Mouse (Mus musculus): ENCODE measurements around the gene Mrtfa. TPM values are rescaled to one million over a fixed set of nuclear protein-coding genes. Genes with fewer than 3 reads are reported as not detected.
"Not testable (repeated sequence)": the region's sequence is repeated elsewhere in the genome, so short reads cannot be mapped to it uniquely, and the experiment has no call there.

Mrtfa gene
- 10 to 100 TPM; 54.1 to 55.7 TPM for total RNA-seq (2021)
- long read RNA-seq, experiment 1, full-length matches to known transcripts: 11 of 33 reads
- long read RNA-seq, experiment 1, partial matches to known transcripts: 14 of 33 reads
- long read RNA-seq, experiment 1, other reads (novel, unspliced or antisense): 8 of 33 reads
- long read RNA-seq, experiment 2, full-length matches to known transcripts: 11 of 43 reads
- long read RNA-seq, experiment 2, partial matches to known transcripts: 14 of 43 reads
- long read RNA-seq, experiment 2, other reads (novel, unspliced or antisense): 18 of 43 reads

DNA sequence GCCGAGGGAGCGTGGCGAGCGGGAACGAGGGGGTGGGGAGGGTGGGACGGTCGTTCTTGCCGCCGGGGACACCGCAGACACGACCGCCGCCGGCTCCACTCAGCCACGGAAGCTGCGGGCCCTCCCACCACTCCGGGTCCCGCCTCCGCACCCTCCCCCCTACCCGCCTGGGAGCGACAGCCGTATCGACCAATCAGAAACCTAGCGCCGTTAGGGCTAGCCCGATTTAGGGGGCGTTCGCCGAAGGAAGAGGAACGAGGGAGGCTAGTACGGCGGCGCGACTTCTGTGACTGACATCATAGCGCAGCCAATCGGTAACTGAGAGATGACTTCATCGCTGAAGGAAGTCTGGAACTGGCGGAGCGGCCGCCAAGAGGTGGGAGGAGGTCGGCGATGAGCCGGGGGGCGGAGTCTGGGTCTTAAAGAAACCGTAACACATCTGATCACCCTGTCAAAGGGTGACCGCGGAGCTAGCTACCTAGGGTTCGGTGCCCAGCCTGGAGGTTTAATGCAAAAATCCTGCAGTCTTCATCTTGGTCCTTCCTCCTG is at the start of gene Mrtfa:
TSS of gene Mrtfa (minus strand) at position 128 of the 549 bp plus-strand sequence.
- peak; percentile 98 for DNase-seq (ENCODE audit: low spot score in 2 of 2)

DNA sequence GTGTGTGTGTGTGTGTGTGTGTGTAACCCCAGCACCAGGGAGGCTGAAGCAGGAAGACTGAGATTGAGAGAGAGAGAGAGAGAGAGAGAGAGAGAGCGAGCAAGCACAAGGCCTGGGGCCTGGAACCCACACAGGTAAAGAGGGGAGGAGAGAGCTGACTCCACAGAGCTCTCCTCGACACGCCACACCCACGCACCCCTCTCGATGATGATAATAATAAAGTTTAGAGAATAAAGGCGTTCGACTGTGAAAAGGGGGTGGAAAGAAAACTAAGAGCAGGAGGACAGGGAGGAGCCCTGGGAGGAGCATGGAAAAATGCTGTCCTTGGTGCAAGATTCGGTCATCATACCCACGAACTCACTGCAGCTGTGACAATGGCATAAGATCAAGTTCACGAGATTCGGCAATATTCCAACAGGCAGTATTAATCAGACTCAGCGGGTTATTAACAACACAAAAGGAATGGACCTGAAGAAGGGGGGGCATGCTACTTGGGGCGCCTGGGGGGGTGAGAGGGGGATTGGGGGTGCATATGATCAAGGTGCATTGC is 49.3 kb upstream of the Mrtfa start:
- DNase-seq (ENCODE audit: low spot score in 2 of 2): no peak

DNA sequence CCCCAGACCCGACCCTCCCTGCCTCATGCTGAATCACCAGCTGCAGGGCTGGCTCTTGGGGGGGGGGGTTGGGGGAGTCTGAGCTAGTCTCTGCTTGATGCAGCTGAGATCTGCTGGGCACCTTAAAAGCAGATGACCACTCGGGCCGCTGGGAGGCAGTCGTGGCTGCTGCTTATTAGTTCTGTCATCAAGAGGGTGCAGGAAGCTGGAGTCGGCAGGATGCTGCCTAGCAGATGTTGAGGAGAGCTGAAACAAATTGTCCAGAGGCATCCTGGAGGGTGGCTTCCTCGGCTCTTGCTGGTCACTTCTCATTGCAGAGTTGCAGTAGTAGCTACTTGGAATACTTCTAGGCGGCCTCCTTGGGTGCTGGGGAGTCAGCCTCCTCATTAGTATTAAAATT is 48.7 kb upstream of the Mrtfa start:
- DNase-seq (ENCODE audit: low spot score in 2 of 2): peak in 1 of 2 experiments; percentile 56

DNA sequence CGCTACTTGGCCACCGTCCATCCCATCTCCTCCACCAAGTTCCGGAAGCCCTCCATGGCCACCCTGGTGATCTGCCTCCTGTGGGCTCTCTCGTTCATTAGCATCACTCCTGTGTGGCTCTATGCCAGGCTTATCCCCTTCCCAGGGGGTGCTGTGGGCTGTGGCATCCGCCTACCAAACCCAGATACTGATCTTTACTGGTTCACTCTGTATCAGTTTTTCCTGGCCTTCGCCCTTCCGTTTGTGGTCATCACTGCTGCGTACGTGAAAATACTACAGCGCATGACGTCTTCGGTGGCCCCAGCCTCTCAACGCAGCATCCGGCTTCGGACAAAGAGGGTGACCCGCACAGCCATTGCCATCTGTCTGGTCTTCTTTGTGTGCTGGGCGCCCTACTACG is 46.9 kb upstream of the Mrtfa start:
- DNase-seq (ENCODE audit: low spot score in 2 of 2): no peak

DNA sequence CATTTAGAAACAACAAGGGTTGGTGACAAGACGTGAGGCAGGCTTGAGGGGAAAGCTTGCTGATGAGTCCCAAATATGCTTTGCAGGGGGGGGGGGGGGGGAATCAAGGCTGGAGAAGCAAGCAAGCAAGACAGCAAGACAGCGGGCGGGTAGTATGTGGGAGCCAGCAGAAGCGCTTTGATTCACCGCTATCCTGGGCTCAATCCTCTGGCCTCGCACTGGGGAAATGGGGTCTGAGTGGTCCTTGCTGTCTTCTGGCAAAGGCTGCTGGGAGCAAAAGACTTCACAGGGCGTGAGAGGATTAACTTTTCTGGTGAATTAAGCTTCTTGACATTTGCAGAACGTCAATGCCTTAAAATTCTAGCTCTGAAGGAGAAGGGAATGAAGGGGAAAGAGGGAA is 45.5 kb upstream of the Mrtfa start:
- no peak for DNase-seq (ENCODE audit: low spot score in 2 of 2)

DNA sequence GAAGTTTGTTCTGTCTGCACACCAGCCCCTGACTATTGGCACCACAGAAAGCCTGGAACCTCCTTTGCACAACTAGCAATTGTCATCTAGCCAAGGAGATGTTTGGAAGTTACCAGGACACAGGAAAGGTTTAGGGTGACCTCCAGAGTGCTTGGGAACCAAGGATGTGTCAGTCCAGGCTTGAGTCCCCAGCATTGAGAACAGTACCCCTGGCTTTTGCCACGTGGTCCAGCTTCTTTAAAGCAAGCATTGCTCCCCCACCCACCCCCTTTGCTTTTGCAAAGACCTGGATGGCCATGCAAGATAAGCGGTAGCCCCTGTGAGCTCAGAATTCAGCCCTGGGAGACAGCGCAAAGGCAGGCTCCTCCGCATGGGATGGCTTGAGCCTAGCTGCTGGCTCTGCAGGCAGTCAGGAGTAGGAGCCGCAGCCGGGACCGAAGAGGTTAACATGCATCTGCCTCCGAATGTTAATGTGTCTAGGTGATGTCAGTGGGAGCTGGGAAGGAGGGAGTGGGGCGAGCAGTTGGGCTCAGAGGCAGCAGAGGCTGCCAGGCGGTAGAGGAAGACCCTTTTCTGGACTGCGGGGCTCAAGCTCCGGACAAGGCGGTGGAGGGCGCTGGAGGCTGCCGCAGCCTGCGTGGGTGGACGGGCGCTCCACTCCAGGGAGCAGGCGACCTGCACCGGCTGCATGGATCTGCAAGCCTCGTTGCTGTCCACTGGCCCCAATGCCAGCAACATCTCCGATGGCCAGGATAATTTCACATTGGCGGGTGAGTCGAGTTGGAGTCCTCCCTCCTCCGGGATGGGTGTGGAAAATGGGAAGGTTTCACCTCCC is 44.7 kb upstream of the Mrtfa start, which contains the start of gene Mchr1:
TSS of gene Mchr1 (plus strand) at position 414 of the 835 bp plus-strand sequence.
- peak; percentile 43 to 58 for DNase-seq (ENCODE audit: low spot score in 2 of 2)

DNA sequence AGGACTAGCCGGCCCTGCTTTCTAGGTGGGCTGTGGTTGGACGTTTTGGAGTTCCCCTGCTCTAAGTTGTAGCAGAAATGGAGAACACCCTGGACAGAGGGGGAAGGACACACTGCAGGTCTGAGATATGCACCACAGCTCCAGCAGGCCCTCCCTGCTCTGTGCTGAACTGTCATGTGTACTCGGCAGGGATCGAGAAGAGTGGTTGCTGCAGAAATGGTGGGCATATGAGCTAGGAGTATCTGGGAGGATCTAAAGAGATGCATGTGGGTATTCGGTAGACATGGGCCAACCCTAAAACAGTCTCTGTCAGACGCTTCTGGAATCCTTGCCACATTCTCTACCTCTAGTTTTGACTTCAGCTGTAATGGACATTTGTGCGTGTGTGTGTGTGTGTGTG is 40.8 kb upstream of the Mrtfa start:
- DNase-seq (ENCODE audit: low spot score in 2 of 2): no peak

DNA sequence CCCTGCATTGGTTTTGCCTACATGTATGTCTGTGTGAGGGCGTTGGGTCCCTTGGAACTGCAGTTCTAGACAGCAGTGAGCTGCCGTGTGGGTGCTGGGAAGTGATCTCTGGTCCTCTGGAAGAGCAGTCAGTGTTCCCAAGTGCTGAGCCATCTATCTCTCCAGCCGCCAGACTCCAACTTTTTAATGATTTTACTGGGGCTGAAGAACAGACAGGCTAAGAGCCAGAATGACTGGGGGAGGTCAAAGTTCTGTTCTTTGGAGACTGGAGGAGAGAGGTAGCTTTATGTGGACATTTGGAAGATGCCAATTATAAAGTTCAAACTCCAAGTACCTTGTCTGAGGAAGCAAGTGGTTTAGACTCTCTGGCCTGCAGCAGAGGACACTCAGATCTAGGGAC is 39.2 kb upstream of the Mrtfa start:
- DNase-seq (ENCODE audit: low spot score in 2 of 2): no peak

DNA sequence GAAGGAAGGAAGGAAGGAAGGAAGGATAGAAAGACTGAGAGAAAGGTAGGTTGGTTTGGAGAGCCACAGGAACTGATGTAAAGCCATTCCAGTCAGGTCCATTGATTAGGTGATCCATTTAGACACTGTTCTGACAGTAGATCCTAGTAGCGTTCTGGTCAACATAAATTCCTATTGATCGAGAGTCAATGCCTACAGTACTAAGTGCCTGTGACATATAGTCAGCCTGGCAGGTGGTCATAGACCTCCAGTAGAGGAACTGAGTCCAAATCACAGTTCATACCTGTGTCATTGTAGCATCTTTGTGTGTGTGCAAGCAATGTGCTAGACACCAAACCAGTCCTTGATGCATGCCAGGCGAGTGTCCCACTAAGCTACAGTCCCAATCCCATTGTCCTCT is 37.7 kb upstream of the Mrtfa start:
- DNase-seq (ENCODE audit: low spot score in 2 of 2): no peak

DNA sequence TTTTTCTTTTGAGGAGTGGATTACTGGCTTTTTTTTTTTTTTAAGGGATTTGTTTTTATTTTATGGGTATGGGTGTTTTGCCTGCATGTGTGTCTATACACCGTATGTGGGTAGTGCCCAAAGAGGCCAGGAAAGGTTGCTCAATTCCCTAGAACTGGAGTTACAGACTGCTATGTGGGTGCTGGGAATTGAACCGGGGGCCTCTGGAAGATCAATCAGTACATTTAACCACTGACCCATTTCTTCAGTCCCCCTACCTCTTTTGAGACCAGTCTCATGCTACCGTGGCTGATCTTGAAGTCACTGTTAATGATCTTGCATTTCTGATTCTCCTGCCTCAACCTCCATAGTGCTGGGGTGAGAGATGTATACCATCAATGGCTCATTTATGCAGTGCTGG is 36.7 kb upstream of the Mrtfa start:
- no peak for DNase-seq (ENCODE audit: low spot score in 2 of 2)

DNA sequence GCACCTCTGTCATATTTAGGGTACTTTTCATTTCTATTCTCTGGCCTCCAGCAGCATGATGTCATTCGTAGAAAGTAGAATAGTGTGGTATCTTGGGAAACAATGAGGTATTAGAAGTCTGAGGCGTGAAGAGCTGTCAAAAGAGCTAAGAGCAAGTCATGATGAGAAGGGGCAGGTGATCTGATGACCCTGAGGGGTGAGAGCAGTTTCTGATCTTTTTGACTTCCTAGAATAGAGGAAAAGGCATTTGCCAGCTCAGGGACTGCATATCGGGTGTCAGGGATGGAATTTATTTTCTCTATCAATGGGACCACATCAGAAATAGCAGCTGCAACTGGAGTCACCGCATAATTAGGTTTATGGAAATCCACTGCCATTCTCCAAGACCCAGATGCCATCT is 36.2 kb upstream of the Mrtfa start:
- no peak for DNase-seq (ENCODE audit: low spot score in 2 of 2)

DNA sequence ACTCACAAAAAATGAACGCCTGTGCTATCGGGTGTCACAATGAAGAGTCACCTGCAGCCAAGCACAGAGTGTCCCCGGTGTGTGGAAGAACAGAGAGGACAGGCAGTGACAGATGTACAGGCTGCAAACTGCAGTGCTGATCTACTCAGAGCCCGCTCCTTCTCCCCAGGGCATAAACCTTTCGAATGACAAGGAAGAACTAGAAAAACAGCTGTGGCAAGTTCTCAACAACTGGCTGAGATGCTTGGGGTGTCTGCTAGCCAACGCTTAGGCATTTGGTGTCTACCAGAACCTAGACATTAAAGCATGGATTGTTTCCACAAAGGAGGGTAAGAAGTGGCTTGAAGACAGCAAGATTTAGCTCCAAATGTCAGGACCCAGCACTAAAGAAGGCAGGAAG is 35.2 kb upstream of the Mrtfa start:
- no peak for DNase-seq (ENCODE audit: low spot score in 2 of 2)

DNA sequence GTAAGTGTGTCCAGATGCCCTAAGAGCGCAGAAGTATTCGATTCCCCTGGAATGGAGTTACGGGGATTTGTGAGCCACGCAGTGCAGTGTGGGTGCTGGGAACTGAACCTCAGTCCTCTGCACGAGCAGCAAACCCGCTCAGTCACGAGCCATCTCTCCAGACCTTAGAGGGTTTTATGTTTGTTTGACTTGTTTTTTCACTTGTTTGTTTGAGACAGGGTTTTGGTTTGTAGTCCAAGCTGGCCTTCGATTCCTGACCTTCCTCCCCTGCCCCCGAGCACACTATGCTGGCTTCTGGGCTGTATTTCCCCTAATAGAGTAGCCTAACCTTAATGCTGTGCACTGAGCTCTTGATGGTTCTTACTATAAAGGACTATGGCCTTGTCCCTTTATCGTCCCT is 34.5 kb upstream of the Mrtfa start:
- DNase-seq (ENCODE audit: low spot score in 2 of 2): no peak

DNA sequence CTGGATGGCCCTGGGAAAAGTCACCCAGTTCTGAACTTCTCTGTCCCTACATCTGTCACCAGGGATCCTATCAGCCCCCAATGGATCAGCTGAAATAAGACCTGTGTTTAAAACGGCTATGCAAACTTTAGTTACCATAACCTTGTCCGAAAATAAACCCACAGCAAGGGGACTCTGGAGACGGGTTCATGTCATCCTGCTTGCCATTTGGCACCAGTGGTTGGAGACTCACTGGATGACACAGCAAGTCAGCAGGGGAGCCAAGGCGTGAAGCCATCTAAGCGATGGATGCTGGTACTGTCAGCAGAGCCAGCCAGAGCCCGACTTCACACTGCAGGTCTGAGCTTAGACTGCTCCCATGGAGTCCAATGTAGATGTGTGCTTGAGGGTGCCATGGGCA is 30.9 kb upstream of the Mrtfa start:
- no peak for DNase-seq (ENCODE audit: low spot score in 2 of 2)

DNA sequence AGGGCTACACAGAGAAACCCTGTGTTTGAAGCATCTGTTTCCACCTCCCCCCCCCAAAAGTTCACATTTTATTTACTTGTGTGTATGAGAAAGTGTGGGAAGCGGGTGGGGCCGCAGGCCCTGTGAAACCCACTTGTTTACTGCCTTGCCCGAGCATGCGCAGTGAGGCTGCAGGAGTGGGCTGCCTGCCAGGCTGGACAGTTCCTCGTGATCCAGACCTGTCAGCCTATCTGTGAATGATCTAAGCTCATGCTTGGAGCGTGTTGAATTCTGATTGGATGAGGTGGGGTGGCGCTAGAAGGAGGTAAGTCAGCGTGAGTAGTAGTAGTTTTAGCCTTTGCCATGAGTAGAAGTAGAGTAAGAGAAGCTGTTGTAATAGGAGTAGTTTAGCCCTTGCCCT is 29.5 kb upstream of the Mrtfa start:
- not testable (repeated sequence) for DNase-seq (ENCODE audit: low spot score in 2 of 2)

DNA sequence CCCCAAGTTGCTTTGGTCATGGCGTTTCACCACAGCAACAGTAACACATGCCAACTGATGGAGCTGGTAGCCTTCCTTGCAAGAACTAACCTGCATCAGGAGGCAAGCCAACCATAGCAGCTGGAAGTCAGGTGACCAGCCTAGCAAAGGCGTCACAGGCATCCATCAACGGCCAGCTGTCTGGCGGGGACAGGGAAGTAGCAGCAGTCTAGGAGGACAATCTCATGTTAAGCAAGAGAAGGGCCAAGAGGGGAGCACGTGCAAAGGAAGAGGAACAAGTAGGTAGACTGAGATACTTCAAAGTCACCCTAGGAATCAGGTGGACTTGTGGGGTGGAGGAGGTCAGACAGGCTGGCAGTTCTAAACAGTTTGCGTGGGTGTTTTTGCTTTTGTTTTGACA is 28.5 kb upstream of the Mrtfa start:
- no peak for DNase-seq (ENCODE audit: low spot score in 2 of 2)

DNA sequence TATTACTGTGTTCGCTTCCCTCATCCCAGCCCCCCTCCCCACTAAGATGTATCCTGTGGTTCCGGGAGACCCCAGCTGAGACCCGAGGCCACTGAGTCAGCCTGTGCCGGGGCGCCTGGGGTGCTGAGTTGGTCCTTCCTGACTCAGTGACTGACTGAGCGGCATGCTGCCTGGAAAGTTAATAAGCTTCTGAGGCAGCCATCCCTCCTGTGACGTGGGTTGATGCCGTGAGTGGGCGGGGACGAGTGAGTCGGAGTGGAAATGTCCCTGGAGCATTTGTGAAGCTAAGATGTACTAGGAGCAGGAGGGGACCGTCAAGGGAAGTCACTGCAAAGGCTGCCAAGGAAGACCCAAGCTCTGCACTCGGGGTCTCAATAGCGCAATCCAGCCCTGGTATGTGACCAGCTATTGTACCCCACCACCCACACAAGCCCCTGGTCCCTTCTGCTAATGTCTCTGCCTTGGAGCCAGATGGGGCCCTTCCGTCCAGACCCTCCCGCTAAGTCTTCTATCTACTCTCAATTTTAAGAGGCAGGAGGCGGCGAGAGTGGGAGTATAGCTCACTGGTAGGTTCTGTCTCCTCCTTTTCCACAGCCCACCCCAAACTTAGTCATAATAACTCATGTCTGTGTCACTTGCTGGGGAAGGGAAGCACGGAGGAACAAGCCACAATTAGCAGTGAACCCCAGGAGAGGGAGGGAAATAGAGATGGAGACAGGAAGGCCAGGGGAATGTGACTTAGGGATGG is 26.5 kb upstream of the Mrtfa start:
- no peak for DNase-seq (ENCODE audit: low spot score in 2 of 2)

DNA sequence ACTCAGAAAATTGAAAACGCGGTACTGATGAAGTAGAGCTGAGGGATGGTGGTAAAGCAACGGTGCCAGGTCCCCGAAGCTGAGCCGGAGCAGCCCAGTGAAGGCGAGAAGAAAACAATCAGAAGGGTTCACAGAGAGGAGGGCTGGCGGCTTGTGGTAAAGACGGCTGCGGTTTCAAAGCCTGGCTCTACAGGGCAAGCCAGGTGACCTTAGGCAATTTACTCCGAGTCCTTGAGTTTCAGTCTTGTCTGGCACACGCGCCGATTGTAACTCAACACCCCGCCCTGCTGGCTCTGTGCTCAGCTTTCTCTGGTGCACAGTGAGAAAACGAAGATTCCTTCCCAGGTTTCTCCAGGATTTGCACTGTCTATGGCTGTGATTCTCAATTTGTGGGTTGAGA is 22.4 kb upstream of the Mrtfa start:
- DNase-seq (ENCODE audit: low spot score in 2 of 2): peak in 1 of 2 experiments; percentile 50

DNA sequence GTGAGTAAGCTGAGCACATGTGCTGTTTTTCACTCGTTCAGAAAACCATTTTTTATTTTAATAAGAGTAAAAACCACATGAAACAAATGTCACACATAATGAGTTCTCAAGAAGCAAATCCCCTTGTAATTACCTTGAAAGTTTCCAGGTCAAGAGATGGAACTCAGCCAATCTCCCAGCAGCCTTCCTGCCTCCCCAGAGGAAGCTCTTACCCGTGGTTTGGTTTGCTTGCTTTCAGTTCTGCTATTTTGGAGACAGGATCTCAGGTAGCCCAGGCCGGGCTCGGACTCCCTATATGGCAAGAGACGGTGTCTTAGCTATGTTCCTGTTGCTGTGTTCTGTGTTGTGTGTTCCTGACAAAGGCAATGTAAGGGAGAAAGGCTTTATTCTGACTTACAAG is 19.9 kb upstream of the Mrtfa start:
- DNase-seq (ENCODE audit: low spot score in 2 of 2): no peak

DNA sequence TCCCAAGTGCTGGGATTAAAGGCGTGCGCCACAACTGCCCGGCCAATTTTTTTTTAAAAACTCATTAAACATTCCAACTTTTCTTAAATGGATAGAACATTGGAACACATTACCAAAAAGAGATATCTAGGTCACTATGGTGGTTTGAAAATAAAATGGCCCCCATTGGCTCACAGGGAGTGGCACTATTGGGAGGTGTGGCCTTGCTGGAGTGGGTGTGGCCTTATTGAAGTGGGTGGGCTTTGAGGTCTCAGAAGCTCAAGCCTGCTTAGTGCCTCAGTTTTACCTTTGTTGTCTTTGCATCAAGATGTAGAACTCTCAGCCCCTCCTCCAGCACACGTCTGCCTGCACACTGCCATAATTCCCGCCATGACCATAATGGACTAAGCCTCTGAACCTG is 11.9 kb upstream of the Mrtfa start:
- no peak for DNase-seq (ENCODE audit: low spot score in 2 of 2)

DNA sequence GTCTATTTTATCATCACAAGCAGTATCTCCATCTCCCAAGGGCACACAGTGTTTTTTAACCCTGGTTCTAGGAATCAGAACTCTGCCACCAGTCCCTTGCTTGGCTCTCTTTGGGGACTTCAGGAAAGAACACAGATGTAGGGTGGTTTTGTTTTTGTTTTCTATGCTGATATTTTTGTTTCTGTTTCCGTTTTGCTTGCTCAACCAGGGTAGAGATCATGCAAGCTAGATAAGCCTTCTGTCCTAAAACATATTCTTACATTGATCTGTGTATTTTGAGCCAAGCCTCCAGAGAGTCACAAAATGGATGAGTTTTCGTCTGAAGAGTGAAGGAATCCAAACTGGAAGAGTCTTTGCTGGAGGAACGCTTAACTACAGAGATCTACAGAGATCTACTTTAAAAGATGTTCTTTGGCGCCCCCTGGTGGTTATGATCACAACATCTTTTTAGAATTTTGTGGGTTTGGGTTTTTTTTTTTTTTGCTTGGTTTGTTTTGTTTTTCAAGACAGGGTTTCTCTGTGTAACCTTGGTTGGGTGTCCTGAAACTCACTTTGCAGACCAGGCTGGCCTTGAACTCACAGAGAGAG is 8.9 kb upstream of the Mrtfa start:
- DNase-seq (ENCODE audit: low spot score in 2 of 2): peak; percentile 60 to 78
